Mouse (Mus musculus) embryonic facial prominence, embryonic 12.5 days (tissue): ENCODE data around the gene Dot1l. TPM values are rescaled to one million over a fixed set of nuclear protein-coding genes. Genes with fewer than 3 reads are reported as not detected.

Source experiments
- ATAC-seq: fragments of 200-750 bp; cut with Nextera tagmentation; 2 replicates; pipeline ENCODE4 v1.8.0; 2017; ENCODE audit not compliant: insufficient number of reproducible peaks, insufficient read depth, low FRiP score, low TSS enrichment
- H3K27ac ChIP-seq: fragments of 300-500 bp; sonication (generic); 2 replicates; pipeline ENCODE4 v1.5.1; 2016; ENCODE audit warnings: mild to moderate bottlenecking
- H3K27me3 ChIP-seq: fragments of 300-500 bp; sonication (generic); 2 replicates; pipeline ENCODE4 v1.6.1; 2016; ENCODE audit warnings: mild to moderate bottlenecking, moderate library complexity
- H3K36me3 ChIP-seq: fragments of 300-500 bp; sonication (generic); 2 replicates; pipeline ENCODE4 v1.6.1; 2016; ENCODE audit warnings: mild to moderate bottlenecking
- H3K4me1 ChIP-seq: fragments of 300-500 bp; sonication (generic); 2 replicates; pipeline ENCODE4 v1.6.1; 2016
- H3K4me2 ChIP-seq: fragments of 300-500 bp; sonication (generic); replicated peaks from 2 replicates; pipeline ENCODE4 v1.6.1; 2016; ENCODE audit warnings: mild to moderate bottlenecking, moderate library complexity
- H3K4me3 ChIP-seq: fragments of 300-500 bp; sonication (generic); 2 replicates; pipeline ENCODE4 v1.5.1; 2016; ENCODE audit warnings: mild to moderate bottlenecking
- H3K9ac ChIP-seq: fragments of 300-500 bp; sonication (generic); 2 replicates; pipeline ENCODE4 v1.6.1; 2016; ENCODE audit warnings: mild to moderate bottlenecking, moderate library complexity
- H3K9me3 ChIP-seq: fragments of 300-500 bp; sonication (generic); 2 replicates; pipeline ENCODE4 v1.6.1; 2016; ENCODE audit warnings: mild to moderate bottlenecking, moderate library complexity
- WGBS: fragments of 180-500 bp; shearing (Covaris S2); methylation state at CpG from one replicate; pipeline ENCODE4 v1.1.7; 2016; 5-methylcytosine and 5-hydroxymethylcytosine counted together
- polyA plus RNA-seq: library from polyadenylated mRNA; unstranded; fragments of >200 nt; fragmentation: Nextera tagmentation; extraction: Ambion mirVana; gene quantifications from 2 replicates; pipeline ENCODE4 v1.2.1, GENCODE M21; 2016

The Dot1l gene
- polyA plus RNA-seq, 1 experiment from 2014 or later, result 23.5 TPM

GRCm38 (mm10) chr10:80744262-80744661 lies 10.7 kb upstream of the Dot1l start:
- no peak overlapping the region for H3K27ac ChIP-seq
- H3K4me3 ChIP-seq, result no peak overlapping the region
- no peak for ATAC-seq
- 33% methylated on average over 5 of the region's 5 CpGs for WGBS
- no peaks in the 10 kb centered on the region for H3K36me3 ChIP-seq
- H3K4me1 ChIP-seq, result peaks cover 19% of the 10 kb centered on the region
- no peak overlapping the region for H3K4me2 ChIP-seq
- no peak overlapping the region for H3K9ac ChIP-seq
- H3K27me3 ChIP-seq, result no peaks in the 10 kb centered on the region
- no peaks in the 10 kb centered on the region for H3K9me3 ChIP-seq

DNA sequence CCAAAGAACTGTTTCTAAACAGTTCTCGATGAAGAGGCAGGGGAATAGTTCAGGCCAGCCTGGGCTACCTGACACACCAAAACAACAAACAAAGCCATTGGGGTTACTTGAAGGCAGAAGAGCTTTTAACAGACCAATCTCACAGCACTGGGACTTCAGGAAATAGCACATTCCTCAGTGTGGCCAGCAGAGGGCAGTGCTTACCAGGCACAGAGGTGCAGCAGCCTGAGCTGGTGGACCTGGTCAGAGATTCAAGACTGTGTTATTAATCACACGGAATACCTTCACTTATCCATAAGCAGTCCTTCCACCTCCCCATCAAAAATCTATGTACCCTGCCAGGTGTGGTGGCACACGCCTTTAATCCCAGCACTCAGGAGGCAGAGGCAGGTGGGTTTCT lies 7.6 kb upstream of the Dot1l start:
- H3K4me1 ChIP-seq, result peaks cover 7% of the 10 kb centered on the region; the same call in 1 of the 2 replicates
- no peaks in the 10 kb centered on the region for H3K36me3 ChIP-seq
- WGBS, result 16% methylated on average over 3 of the region's 3 CpGs
- no peak for ATAC-seq
- no peak overlapping the region for H3K27ac ChIP-seq
- H3K9ac ChIP-seq, result no peak overlapping the region
- H3K4me2 ChIP-seq, result no peak overlapping the region
- no peak overlapping the region for H3K4me3 ChIP-seq
- H3K27me3 ChIP-seq, result no peaks in the 10 kb centered on the region
- H3K9me3 ChIP-seq, result no peaks in the 10 kb centered on the region

DNA sequence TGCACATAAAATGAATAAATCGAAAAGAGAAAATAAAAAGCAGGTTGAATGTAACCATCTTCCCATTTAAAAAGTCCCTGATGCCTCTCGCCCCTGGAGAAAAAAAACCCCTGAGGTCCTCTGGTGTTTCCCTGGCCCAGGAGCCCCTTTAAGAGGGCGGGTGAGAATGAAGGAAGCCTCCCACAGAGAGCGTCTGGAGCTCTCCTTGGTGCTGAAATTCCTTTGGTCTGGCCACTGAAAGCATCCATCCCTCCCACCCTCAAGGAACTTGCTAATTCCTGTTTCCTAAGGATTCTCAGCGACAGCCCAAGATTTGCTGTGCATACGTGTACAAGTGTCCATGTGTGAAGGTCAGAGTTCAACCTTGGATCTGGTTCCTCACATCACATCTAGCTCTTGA lies 6.4 kb upstream of the Dot1l start:
- H3K27ac ChIP-seq, result no peak overlapping the region
- H3K27me3 ChIP-seq, result no peaks in the 10 kb centered on the region
- H3K36me3 ChIP-seq, result no peaks in the 10 kb centered on the region
- H3K4me1 ChIP-seq, result peaks cover 6% of the 10 kb centered on the region; the same call in 1 of the 2 replicates
- no peak overlapping the region for H3K9ac ChIP-seq
- H3K4me3 ChIP-seq, result no peak overlapping the region
- H3K9me3 ChIP-seq, result no peaks in the 10 kb centered on the region
- ATAC-seq, result no peak
- no peak overlapping the region for H3K4me2 ChIP-seq
- 11% methylated on average over 6 of the region's 6 CpGs for WGBS

DNA sequence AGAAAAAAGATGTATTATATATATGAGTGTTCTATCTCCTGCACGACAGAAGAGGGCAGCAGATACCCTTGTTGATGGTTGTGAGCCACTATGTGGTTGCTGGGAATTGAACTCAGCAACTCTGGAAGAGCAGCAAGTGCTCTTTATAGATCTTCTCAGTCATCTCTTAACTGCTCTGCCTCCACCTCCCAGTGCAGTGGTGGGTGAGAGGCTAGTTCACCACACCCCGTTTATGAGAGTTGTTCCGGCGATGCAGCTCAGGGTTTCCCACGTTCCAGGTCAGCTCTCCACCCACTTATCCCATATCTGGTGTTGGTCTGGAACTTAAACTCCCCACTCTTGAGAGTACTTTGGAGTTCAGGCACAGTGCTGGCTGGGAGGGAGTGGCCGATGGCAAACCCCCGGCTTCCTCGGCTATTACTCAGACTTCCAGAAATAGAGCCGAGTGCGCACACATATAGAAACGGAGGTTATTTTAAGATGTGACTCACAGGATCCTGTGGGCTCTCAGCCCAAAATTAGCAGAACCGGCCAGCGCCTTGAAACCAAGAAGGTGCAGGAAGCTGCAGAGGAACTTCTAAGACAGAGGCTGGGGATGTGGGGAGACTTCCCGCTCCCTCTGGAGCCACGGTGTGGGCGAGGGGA lies 3.7 kb upstream of the Dot1l start:
- no peak for ATAC-seq
- no peaks in the 10 kb centered on the region for H3K9me3 ChIP-seq
- H3K9ac ChIP-seq, result no peak overlapping the region
- 0 out of 2 replicates have a peak overlapping the region, but pooled peaks have one; percentile 0 for H3K4me3 ChIP-seq
- no peak overlapping the region for H3K27ac ChIP-seq
- 15% methylated on average over 16 of the region's 16 CpGs for WGBS
- H3K4me2 ChIP-seq, result peak overlapping the region; percentile 35
- H3K27me3 ChIP-seq, result no peaks in the 10 kb centered on the region
- H3K4me1 ChIP-seq, result peaks cover 11% of the 10 kb centered on the region
- H3K36me3 ChIP-seq, result no peaks in the 10 kb centered on the region

- Histone ChIP-seq H3K9me3 (no peaks in the 10 kb centered on the region), H3K36me3 (no peaks in the 10 kb centered on the region), H3K4me3 (0 out of 2 replicates have a peak overlapping the region, but pooled peaks have one; percentile 0), H3K27ac (no peak overlapping the region), H3K27me3 (no peaks in the 10 kb centered on the region), H3K4me2 (peak overlapping the region; percentile 35), H3K9ac (no peak overlapping the region), H3K4me1 (peaks cover 20% of the 10 kb centered on the region)
- WGBS, result 3% methylated on average over 6 of the region's 6 CpGs
- ATAC-seq, result 0 out of 2 replicates have a peak, but pooled peaks have one; percentile 17
Measured at GRCm38 (mm10) chr10:80752079-80752625, 2.9 kb upstream of the Dot1l start.

GRCm38 (mm10) chr10:80755291-80756015 lies 447 bp downstream of the Dot1l start:
- Histone ChIP-seq H3K4me3 (peak overlapping the region; percentile 98), H3K4me2 (peak overlapping the region; percentile 98), H3K4me1 (peaks cover 37% of the 10 kb centered on the region), H3K27me3 (no peaks in the 10 kb centered on the region), H3K9me3 (no peaks in the 10 kb centered on the region), H3K36me3 (no peaks in the 10 kb centered on the region), H3K9ac (peak overlapping the region; percentile 96), H3K27ac (peak overlapping the region; percentile 86)
- no peak; the same call in 1 of the 2 replicates for ATAC-seq
- WGBS, result under 1% methylated on average over 75 of the region's 75 CpGs

DNA sequence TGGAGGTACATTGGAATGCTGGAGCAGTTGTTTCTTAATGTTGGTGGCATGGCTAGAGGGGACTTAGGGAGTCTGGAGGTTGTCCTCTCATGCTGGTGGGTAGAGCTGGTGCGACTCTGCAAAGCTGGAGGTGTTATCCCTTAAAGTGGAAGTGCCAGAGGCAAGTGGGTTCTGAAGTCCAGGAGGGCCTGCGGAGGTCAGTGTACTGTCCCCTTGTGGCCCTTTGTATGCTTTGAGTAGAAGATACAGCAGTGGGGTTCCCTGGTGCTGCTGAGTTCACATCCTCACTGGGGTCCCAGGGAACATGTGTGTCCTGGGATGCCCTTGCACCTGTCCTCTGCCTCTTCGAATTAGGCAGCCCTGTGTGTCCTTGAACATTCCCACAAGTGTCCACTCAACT lies 1.1 kb downstream of the Dot1l start:
- ATAC-seq, result no peak
- Histone ChIP-seq H3K4me2 (peak overlapping the region; percentile 98), H3K27ac (no peak overlapping the region), H3K36me3 (no peaks in the 10 kb centered on the region), H3K27me3 (no peaks in the 10 kb centered on the region), H3K9ac (peak overlapping the region; percentile 96), H3K9me3 (no peaks in the 10 kb centered on the region), H3K4me1 (peaks cover 43% of the 10 kb centered on the region), H3K4me3 (peak overlapping the region; percentile 98)
- 27% methylated on average over 3 of the region's 3 CpGs for WGBS

GRCm38 (mm10) chr10:80756509-80756908 lies 1.5 kb downstream of the Dot1l start:
- Histone ChIP-seq H3K4me3 (peak overlapping the region; percentile 98), H3K4me2 (peak overlapping the region; percentile 98), H3K27ac (no peak overlapping the region), H3K9me3 (no peaks in the 10 kb centered on the region), H3K9ac (peak overlapping the region; percentile 96; the same call in 1 of the 2 replicates), H3K4me1 (peaks cover 44% of the 10 kb centered on the region), H3K36me3 (no peaks in the 10 kb centered on the region), H3K27me3 (no peaks in the 10 kb centered on the region)
- ATAC-seq, result no peak
- WGBS, result 66% methylated on average over 2 of the region's 2 CpGs

GRCm38 (mm10) chr10:80756967-80757366 lies 2.0 kb downstream of the Dot1l start:
- 0 out of 2 replicates have a peak overlapping the region, but pooled peaks have one; percentile 98 for H3K4me3 ChIP-seq
- ATAC-seq, result no peak
- WGBS, result 78% methylated on average over 4 of the region's 4 CpGs

GRCm38 (mm10) chr10:80757717-80758116 lies 2.7 kb downstream of the Dot1l start:
- 0 out of 2 replicates have a peak overlapping the region, but pooled peaks have one; percentile 98 for H3K4me3 ChIP-seq
- 34% methylated on average over 5 of the region's 5 CpGs for WGBS
- ATAC-seq, result no peak
- H3K36me3 ChIP-seq, result no peaks in the 10 kb centered on the region
- H3K9me3 ChIP-seq, result no peaks in the 10 kb centered on the region
- H3K27me3 ChIP-seq, result no peaks in the 10 kb centered on the region
- no peak overlapping the region for H3K9ac ChIP-seq
- peaks cover 38% of the 10 kb centered on the region for H3K4me1 ChIP-seq
- no peak overlapping the region; the same call in 1 of the 2 replicates for H3K27ac ChIP-seq
- H3K4me2 ChIP-seq, result no peak overlapping the region

More at GRCm38 (mm10) chr10:80756967-80757366, 2.0 kb downstream of the Dot1l start:
- Histone ChIP-seq H3K27ac (no peak overlapping the region), H3K4me1 (peaks cover 44% of the 10 kb centered on the region), H3K9ac (no peak overlapping the region), H3K27me3 (no peaks in the 10 kb centered on the region), H3K36me3 (no peaks in the 10 kb centered on the region), H3K9me3 (no peaks in the 10 kb centered on the region), H3K4me2 (peak overlapping the region; percentile 98)

GRCm38 (mm10) chr10:80758651-80759050 lies 3.6 kb downstream of the Dot1l start:
- H3K4me1 ChIP-seq, result peaks cover 38% of the 10 kb centered on the region
- no peak overlapping the region for H3K4me3 ChIP-seq
- no peaks in the 10 kb centered on the region for H3K27me3 ChIP-seq
- ATAC-seq, result no peak
- H3K36me3 ChIP-seq, result no peaks in the 10 kb centered on the region
- no peaks in the 10 kb centered on the region for H3K9me3 ChIP-seq
- H3K27ac ChIP-seq, result no peak overlapping the region
- no peak overlapping the region for H3K9ac ChIP-seq
- WGBS, result 85% methylated on average over 7 of the region's 7 CpGs
- H3K4me2 ChIP-seq, result no peak overlapping the region
